Mouse (Mus musculus) midbrain, embryonic 11.5 days (tissue): Measurements from ENCODE around the gene Ndst2. TPM values are rescaled to one million over a fixed set of nuclear protein-coding genes. Genes with fewer than 3 reads are reported as not detected.

Experiments
- ATAC-seq: fragments of 200-750 bp; cut with Nextera tagmentation; 2 replicates; pipeline ENCODE4 v1.8.0; 2017; ENCODE audit warnings: moderate TSS enrichment, moderate library complexity; ENCODE audit not compliant: low FRiP score
- DNase-seq: peaks from one replicate; pipeline ENCODE4 v3.0.0; 2015; ENCODE audit warnings: low spot score; ENCODE audit errors: missing footprints
- H3K27ac ChIP-seq: fragments of 300-500 bp; sonication (generic); 2 replicates; pipeline ENCODE4 v1.5.1; 2014; ENCODE audit warnings: low read depth, low read length
- H3K27me3 ChIP-seq: fragments of 300-500 bp; sonication (generic); 2 replicates; pipeline ENCODE4 v1.6.1; 2014; ENCODE audit warnings: mild to moderate bottlenecking, low read length, moderate library complexity, mixed read lengths; ENCODE audit not compliant: control insufficient read depth, insufficient read depth
- H3K36me3 ChIP-seq: fragments of 300-500 bp; sonication (generic); 2 replicates; pipeline ENCODE4 v1.6.1; 2014; ENCODE audit warnings: mild to moderate bottlenecking, low read length, moderate library complexity, mixed read lengths; ENCODE audit not compliant: control insufficient read depth, insufficient read depth
- H3K4me1 ChIP-seq: fragments of 300-500 bp; sonication (generic); 2 replicates; pipeline ENCODE4 v1.6.1; 2014; ENCODE audit warnings: low read length; ENCODE audit not compliant: control insufficient read depth, insufficient read depth
- H3K4me2 ChIP-seq: fragments of 300-500 bp; sonication (generic); 2 replicates; pipeline ENCODE4 v1.6.1; 2014; ENCODE audit warnings: mild to moderate bottlenecking, moderate library complexity
- H3K4me3 ChIP-seq: fragments of 300-500 bp; sonication (generic); 2 replicates; pipeline ENCODE4 v1.5.1; 2014; ENCODE audit warnings: low read depth, low read length
- H3K9ac ChIP-seq: fragments of 300-500 bp; sonication (generic); 2 replicates; pipeline ENCODE4 v1.6.1; 2014; ENCODE audit warnings: low read length
- H3K9me3 ChIP-seq: fragments of 300-500 bp; sonication (generic); 2 replicates; pipeline ENCODE4 v1.6.1; 2016; ENCODE audit warnings: low read length; ENCODE audit not compliant: control insufficient read depth
- WGBS: fragments of 180-500 bp; shearing (Covaris S2); extraction: QIAGEN DNeasy Blood & Tissue Kit; methylation state at CpG from one replicate; pipeline ENCODE4 v1.1.7; 2014; 5-methylcytosine and 5-hydroxymethylcytosine counted together
- polyA plus RNA-seq: library from polyadenylated mRNA; unstranded; fragments of >200 nt; fragmentation: Nextera tagmentation; extraction: Ambion mirVana; gene quantifications from 2 replicates; pipeline ENCODE4 v1.2.1, GENCODE M21; 2014

Gene Ndst2
- polyA plus RNA-seq, 1 experiment from 2014 or later, result 23.0 TPM

GRCm38 (mm10) chr14:20696986-20697385 is 37.4 kb downstream of the Ndst2 start:
- Histone ChIP-seq H3K4me1 (peaks cover 32% of the 10 kb centered on the region), H3K4me2 (peak overlapping the region; percentile 76), H3K4me3 (peak overlapping the region; percentile 94; the same call in 1 of the 2 replicates), H3K27me3 (no peaks in the 10 kb centered on the region), H3K36me3 (peaks cover 19% of the 10 kb centered on the region; the same call in 1 of the 2 replicates), H3K27ac (no peak overlapping the region), H3K9ac (0 out of 2 replicates have a peak overlapping the region, but pooled peaks have one; percentile 22), H3K9me3 (no peaks in the 10 kb centered on the region)
- peak; percentile 86 for DNase-seq
- WGBS, result 15% methylated on average over 1 of the region's 1 CpGs
- ATAC-seq, result no peak

GRCm38 (mm10) chr14:20695761-20696520 is 38.4 kb downstream of the Ndst2 start:
- peak overlapping the region; percentile 94 for H3K4me3 ChIP-seq
- H3K9ac ChIP-seq, result peak overlapping the region; percentile 87
- no peaks in the 10 kb centered on the region for H3K9me3 ChIP-seq
- ATAC-seq (no peak), DNase-seq (peak; percentile 87)
- H3K36me3 ChIP-seq, result peaks cover 25% of the 10 kb centered on the region; the same call in 1 of the 2 replicates
- WGBS, result 15% methylated on average over 27 of the region's 27 CpGs
- H3K27ac ChIP-seq, result no peak overlapping the region; the same call in 1 of the 2 replicates
- H3K4me2 ChIP-seq, result peak overlapping the region; percentile 76
- H3K27me3 ChIP-seq, result no peaks in the 10 kb centered on the region
- peaks cover 31% of the 10 kb centered on the region for H3K4me1 ChIP-seq

- H3K9me3 ChIP-seq, result no peaks in the 10 kb centered on the region
- ATAC-seq (peak; percentile 96), DNase-seq (peak; percentile 98)
- H3K27me3 ChIP-seq, result no peaks in the 10 kb centered on the region
- H3K27ac ChIP-seq, result peak within 1 kb of the TSS; percentile 93
- peaks cover 25% of the 10 kb centered on the region; the same call in 1 of the 2 replicates for H3K36me3 ChIP-seq
- WGBS, result under 1% methylated on average over 97 of the region's 111 CpGs
- peak within 1 kb of the TSS; percentile 94 for H3K4me3 ChIP-seq
- peaks cover 31% of the 10 kb centered on the region for H3K4me1 ChIP-seq
- peak within 1 kb of the TSS; percentile 76 for H3K4me2 ChIP-seq
- H3K9ac ChIP-seq, result peak within 1 kb of the TSS; percentile 87
These were observed 39.2 kb downstream of the Ndst2 start, which contains the start of gene Fut11 for GRCm38 (mm10) chr14:20694884-20695760. Fut11 (plus strand) TSS chr14:20694968.

GRCm38 (mm10) chr14:20694185-20694883 is 40.0 kb downstream of the Ndst2 start:
- Histone ChIP-seq H3K36me3 (peaks cover 27% of the 10 kb centered on the region), H3K4me2 (peak overlapping the region; percentile 76), H3K27ac (peak overlapping the region; percentile 93; the same call in 1 of the 2 replicates), H3K9me3 (no peaks in the 10 kb centered on the region), H3K4me1 (peaks cover 31% of the 10 kb centered on the region), H3K4me3 (peak overlapping the region; percentile 94), H3K9ac (peak overlapping the region; percentile 87), H3K27me3 (no peaks in the 10 kb centered on the region)
- DNase-seq (no peak), ATAC-seq (peak; percentile 49)
- WGBS, result 53% methylated on average over 13 of the region's 13 CpGs

- Histone ChIP-seq H3K4me1 (peaks cover 31% of the 10 kb centered on the region), H3K36me3 (peaks cover 34% of the 10 kb centered on the region), H3K27me3 (no peaks in the 10 kb centered on the region), H3K27ac (no peak overlapping the region), H3K9me3 (no peaks in the 10 kb centered on the region), H3K4me3 (no peak overlapping the region), H3K9ac (no peak overlapping the region), H3K4me2 (no peak overlapping the region)
- peak; percentile 62 for DNase-seq
- ATAC-seq, result no peak
- 92% methylated on average over 10 of the region's 10 CpGs for WGBS
These were observed 40.7 kb downstream of the Ndst2 start for GRCm38 (mm10) chr14:20693589-20694101.

GRCm38 (mm10) chr14:20691772-20692171 is 42.6 kb downstream of the Ndst2 start:
- H3K9me3 ChIP-seq, result no peaks in the 10 kb centered on the region
- H3K9ac ChIP-seq, result no peak overlapping the region
- H3K4me1 ChIP-seq, result peaks cover 17% of the 10 kb centered on the region
- H3K36me3 ChIP-seq, result peaks cover 38% of the 10 kb centered on the region
- no peak overlapping the region for H3K27ac ChIP-seq
- DNase-seq (no peak), ATAC-seq (no peak)
- WGBS, result 95% methylated on average over 6 of the region's 6 CpGs
- H3K4me2 ChIP-seq, result no peak overlapping the region
- no peaks in the 10 kb centered on the region for H3K27me3 ChIP-seq
- no peak overlapping the region for H3K4me3 ChIP-seq

- Histone ChIP-seq H3K36me3 (peaks cover 56% of the 10 kb centered on the region), H3K4me1 (peaks cover under 1% of the 10 kb centered on the region; the same call in 1 of the 2 replicates), H3K9ac (no peak overlapping the region), H3K4me2 (no peak overlapping the region), H3K9me3 (no peaks in the 10 kb centered on the region), H3K27me3 (no peaks in the 10 kb centered on the region), H3K4me3 (no peak overlapping the region), H3K27ac (no peak overlapping the region)
- WGBS, result 90% methylated on average over 2 of the region's 2 CpGs
- DNase-seq (peak; percentile 41), ATAC-seq (no peak)
These were observed 45.4 kb downstream of the Ndst2 start for GRCm38 (mm10) chr14:20689009-20689408.

GRCm38 (mm10) chr14:20686576-20686975 is 47.8 kb downstream of the Ndst2 start:
- ATAC-seq (no peak), DNase-seq (peak; percentile 56)
- Histone ChIP-seq H3K27ac (no peak overlapping the region), H3K4me3 (no peak overlapping the region), H3K36me3 (peaks cover 61% of the 10 kb centered on the region), H3K4me2 (no peak overlapping the region), H3K9me3 (no peaks in the 10 kb centered on the region), H3K9ac (no peak overlapping the region), H3K4me1 (no peaks in the 10 kb centered on the region), H3K27me3 (no peaks in the 10 kb centered on the region)
- WGBS, result 90% methylated on average over 3 of the region's 3 CpGs
